Mouse (Mus musculus): ENCODE results near the gene Pde11a.

Pde11a gene

DNA sequence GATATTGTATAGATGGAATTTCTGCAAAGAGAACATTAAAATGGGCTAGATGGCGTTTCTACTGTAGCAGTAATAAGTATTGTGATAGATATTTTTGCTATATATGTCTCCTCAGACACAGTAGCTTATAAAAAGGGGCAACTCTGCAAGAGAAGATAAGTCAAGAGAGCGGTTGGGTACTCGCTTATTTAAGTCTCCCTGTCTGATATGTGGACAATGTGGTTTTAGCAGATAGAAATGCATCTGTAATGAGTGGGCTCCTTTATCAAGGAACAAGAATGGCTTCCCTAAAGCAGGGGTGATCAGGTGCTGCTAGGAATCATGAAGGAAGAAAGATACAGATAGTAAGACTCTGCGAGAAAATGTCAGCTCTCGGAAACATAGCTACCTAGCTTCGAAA, 18.2 kb downstream of the Pde11a start:
- no peak for DNase-seq (ENCODE audit: low spot score)

DNA sequence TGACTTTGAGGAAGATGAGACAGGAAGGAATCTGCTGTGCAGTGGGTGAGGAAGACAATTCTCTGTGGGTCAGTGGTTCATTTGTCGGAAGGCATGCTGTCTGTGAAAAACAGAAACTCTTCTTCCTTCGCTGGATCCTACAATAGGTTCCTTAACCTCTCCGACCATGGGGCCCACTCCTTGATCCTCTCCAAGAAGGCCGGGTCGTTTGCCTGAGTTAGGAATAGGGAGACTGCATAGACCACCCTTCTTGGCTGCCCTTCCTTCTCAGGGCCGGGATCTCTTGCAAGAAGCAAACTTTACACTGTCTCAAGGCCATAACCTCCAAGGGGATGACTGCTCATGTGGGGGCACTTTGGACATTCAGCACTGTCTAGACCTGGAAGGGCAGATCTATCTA, 19.3 kb downstream of the Pde11a start:
- DNase-seq (ENCODE audit: low spot score): no peak

DNA sequence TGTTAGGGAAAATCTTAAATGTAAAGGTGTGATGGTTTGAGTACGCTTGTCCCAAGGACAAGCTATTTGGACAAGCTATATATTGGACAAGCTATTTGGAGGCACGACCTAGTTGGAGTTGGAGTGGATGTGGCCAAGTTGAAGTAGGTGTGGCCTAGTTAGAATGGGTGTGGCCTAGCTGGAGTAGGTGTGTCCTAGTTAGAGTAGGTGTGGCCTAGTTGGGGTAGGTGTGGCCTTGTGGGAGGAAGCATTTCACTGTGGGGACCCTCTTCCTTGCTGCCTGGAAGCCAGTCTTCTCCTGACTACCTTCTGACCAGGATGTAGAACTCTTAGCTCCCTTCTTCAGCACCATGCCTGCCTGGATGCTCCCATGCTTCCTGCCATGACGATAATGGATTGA, 50.9 kb downstream of the Pde11a start:
- DNase-seq (ENCODE audit: low spot score): no peak

DNA sequence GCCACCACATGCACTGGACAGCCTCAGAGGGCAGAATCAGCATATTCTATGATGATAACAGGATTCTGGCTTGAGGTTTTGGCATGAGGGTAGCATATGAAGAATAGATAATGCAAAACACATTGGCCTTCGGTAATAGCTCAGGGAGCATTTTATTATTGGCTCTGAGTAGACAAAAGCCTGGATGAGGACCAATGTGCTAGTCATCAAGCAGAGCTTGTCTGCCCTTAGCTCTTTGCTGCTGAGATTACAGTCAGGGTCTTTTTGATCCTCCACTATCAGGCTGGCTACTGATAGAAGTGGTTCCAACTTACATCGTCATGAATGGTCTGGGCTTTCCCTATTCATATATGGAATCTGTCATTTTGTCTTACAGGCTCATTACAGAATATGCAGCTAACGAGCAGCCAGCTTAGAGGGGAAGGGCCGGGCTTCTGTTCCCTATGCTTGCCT, 52.3 kb downstream of the Pde11a start:
- DNase-seq (ENCODE audit: low spot score): no peak

DNA sequence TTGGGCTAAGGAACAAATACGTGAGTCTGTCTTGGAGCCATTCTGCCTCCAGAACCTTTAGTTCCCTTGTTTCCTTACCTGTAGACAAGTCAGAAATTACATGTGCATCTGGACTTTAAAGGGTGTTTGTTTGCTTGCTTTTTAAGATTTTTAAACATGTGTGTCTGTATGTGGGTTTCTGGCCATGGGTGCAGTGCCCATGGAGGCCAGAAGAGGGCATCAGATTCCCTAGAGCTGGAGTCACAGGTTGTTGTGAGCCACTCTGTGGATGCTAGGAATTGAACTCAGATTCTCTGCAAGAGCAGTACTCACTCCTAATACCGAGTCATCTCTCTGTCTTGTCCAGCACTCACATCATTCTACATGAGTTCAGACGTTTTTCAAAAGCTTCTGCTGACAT, 53.4 kb downstream of the Pde11a start:
- no peak for DNase-seq (ENCODE audit: low spot score)

DNA sequence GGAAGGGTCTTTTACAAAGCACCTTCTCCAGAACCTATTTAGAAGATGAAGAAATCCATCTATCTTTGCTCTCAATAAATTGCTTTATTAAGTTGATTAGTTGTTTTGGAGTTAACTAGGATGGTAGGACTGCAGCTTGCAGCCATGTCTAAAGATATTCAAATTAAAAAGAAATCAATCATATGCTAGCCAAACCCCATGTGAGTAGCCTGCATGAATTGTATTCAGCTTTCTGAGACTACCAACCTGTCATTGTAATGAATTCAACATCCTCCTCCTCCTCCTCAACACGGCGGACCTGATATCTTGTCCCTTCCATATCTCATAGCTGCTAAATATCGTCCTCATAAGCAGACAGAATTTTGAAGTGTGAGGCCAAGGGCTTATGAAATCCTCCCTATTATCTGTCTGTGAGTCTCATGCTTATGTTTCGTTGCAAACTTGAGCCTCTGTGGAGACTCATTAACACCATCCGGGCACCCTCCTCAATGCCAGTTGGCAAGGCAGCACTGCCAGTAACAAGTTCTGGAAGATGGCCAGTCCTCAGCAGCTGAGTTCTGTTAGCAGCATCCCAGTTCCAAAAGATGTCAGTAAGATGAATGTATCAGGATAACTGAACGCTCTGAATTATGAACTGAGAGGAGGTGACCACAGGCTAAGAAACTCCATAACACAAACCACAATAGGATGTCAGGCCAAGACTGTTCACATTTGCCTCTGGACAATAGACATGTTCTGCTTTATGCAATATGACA, 55.0 kb downstream of the Pde11a start:
- no peak for DNase-seq (ENCODE audit: low spot score)

DNA sequence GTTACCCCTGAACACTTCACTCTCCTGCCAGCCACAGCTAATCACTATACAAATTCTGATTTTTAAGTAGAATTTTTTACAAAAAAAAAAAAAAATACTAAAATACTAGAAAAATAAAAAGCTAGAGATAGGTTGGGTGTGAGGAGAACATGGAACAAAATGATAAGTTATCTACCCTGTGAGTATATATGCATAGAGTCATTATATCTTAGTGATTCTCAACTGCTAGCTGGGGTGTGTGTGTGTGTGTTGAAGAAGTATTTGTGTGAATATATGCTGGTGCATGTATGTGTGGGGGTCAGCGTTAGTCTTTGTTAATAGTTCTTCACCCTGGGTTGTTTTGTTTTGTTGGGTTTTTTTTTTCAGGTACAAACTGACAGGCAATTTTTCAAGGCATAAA, 69.1 kb downstream of the Pde11a start:
- no peak for DNase-seq (ENCODE audit: low spot score)

DNA sequence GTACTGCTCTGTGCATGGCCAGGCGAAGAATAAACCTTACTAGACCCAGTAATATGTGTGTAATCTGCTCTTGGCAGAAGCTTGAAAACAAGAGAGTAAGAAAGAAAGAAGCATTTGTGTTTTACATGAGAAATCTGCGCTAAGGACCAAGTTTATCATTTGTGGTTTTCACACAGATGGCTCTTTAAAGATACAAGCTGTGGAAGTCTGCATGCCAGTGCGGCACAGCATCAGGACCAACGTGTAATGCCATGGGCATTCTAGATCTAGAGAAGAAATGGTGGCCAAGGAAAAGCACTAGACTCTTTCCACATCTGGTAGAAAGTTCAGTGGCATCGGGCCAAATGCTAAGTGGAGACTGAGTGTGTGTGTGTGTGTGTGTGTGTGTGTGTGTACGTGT, 71.2 kb downstream of the Pde11a start:
- DNase-seq (ENCODE audit: low spot score): no peak

DNA sequence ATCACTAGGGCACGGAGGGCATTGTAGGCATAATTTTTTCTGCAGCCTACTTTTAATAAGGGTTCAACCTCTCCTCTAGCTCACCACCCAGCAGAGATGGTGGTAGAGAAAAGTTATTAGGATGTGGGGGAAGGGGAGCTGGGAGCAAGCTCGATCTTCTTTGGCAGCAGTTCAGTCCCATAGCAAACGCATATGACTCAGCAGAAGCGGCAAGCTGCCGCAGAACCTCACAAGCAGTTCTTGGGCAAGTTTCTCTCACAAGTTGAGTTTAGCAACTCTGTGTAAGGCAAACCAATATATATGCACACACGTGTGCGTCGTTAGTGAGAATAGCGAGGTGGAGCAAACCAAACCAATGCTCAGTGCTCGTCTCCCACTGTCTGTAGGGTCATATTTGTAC, 72.0 kb downstream of the Pde11a start:
- DNase-seq (ENCODE audit: low spot score): no peak

DNA sequence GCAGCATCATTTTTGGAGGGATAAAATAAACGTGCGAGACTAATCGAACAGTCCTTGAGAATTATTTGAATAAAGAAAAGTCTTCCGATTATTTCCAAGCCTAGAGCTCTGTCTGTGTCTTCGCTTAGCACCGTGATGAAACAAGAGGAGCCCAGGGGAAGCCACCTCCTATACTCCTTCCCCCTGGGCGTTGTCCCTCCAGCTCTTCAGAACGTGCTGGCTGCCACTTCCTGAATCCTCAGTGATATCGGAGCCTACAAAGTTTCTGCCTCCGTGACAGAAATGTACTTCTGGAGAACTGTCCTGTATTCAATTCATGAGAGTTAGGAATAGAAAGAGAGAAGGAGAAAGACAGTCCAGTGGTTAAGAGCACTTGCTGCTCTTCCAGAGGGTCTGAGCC, 74.3 kb downstream of the Pde11a start:
- DNase-seq (ENCODE audit: low spot score): no peak

DNA sequence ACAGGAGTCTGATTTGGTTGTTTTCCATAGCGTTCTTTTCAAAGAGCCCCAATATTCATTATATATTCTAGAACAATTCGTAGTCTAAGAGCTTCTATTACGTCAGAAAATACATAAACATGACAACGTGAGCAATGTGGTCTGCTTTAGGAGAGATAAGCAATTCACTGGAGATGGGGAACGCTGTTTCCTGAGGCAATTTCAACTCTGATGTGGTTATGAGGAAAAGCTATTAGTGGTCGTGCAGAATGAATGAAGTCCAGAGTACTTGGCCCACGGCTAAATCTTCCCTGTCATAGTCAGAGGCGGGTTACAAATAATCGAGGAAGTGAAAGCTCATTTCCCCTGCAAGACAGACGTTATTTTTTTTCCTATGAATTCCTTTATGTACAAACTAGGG, 75.9 kb downstream of the Pde11a start:
- no peak for DNase-seq (ENCODE audit: low spot score)

DNA sequence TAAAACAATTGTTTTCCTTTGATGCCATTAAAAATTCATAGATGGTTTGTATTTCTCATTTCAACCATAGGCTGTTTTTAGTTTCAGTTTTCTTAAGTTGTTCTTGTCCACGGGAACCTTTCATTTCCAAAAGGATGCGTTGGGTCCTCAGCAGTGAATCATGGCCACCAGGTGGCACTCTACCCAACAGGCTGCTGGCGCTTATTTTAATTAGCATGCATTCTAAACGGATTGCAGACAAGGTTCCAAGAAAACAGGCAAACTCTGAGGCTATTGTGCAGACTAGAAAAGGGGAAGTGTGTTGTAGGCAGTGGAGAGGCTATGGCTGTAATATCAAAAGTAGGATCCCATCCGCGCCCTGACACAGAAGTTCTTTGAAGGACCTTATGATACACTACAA, 83.7 kb downstream of the Pde11a start:
- DNase-seq (ENCODE audit: low spot score): peak; percentile 72

DNA sequence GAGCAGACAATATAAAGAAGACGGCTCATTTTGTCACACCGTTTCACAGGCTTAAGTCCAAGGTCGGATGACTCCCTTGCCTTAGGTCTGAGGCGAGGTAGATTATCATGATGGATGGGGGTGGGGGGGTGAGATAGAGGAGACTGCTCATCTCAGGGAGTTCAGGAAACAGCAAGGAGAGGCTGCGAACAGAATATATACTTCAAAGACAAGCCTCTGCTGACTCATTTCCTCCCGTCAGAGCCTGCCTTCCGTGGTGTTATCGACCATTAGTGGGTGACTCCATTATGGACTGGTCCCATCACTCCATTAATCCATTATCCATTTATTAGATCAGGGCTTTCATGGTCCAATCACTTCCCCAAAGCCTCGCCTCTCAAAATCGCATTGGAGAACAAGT, 87.2 kb downstream of the Pde11a start:
- DNase-seq (ENCODE audit: low spot score): no peak

DNA sequence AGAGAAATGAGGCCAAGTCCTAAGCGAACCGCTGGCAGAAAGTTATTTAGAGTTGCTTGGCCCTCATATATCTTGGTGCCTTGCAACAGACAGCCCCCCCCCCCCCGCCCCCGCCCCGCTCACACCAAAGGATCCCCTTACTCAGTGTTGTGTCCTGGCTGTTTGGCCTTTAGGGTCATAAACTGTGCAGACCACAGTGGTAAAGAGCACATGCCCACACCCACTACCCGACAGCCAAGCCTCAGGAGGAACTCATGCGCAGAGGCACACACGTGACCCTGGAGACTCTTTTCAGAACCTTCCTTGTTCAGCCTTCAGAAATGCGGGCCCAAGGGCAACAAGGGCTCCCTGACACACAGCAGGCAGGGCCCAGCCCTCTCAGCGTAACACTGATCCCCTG, 90.3 kb downstream of the Pde11a start:
- no peak for DNase-seq (ENCODE audit: low spot score)

DNA sequence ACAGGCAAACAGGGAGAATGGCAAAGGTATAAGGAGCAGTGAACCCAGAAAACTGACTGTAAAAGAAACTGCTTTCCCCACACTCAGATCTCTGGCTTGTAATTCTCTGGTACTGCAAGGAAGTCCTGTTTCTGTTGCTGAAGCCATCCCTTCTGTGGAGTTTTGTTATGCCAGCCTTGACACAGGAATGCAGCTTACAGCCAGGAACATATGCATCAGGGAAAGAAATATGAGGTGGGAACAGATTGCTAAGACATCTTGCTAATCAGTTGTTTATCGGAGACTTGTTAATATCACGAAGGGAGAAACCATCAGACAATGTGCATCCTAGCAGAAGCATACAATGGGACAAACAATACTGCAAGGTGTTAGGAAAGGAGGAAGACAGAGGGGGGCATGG, 99.4 kb downstream of the Pde11a start:
- DNase-seq (ENCODE audit: low spot score): no peak

DNA sequence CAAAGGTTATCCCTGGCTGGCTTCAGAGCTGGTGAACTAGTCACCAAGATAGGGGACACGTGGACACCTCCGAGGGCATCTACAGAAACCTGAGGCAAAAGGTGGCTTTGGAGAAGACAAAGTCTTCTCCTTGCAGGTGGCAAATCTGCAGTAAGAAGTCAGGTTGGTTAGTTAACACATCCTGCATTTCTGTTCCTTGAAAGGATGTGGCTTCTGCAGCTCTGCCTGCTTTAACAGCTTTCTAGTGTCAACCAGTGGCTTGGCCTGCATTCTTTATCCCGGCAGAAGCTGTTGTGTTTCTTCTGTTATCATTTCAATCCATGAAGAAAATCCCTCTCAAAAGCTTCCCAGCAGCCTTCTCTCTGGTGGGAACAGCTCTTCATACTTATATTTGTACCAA, 100.1 kb downstream of the Pde11a start:
- no peak for DNase-seq (ENCODE audit: low spot score)

DNA sequence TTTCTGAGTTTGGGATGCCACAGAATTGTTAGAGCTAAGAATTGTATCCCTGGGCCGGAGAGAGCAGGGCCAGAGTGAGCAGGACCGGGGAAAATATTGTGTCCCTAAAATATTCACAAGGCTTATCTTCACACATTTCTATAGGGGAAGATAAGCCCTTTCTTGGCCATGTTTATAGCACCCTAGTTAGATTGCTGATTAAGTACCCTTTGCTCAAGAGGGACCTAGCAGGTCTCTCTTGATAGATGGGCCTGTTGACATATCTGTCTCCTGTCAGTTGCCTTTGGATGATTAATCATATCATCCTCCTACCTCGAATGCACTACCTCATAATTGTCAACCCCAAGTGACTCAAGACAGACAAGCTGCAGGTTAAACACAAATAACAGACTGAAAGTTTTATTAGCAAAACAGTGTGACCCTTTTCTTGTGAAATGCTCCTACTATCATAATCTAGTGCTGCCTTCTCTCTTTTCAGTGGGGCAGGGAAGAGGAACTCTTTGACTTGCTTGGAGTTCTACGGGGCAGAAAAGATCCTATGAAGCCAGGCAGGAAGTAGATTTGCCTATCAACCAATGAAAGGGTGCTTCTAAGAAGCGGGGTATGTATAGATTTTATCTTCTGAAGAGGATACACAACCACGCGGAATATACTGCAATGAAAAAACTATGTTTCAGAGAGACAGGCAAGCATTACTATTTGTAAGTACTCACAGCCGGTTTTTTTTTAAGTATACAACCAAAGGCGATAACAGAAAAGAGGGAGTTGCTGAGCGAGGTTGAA, 100.7 kb downstream of the Pde11a start:
- no peak for DNase-seq (ENCODE audit: low spot score)

DNA sequence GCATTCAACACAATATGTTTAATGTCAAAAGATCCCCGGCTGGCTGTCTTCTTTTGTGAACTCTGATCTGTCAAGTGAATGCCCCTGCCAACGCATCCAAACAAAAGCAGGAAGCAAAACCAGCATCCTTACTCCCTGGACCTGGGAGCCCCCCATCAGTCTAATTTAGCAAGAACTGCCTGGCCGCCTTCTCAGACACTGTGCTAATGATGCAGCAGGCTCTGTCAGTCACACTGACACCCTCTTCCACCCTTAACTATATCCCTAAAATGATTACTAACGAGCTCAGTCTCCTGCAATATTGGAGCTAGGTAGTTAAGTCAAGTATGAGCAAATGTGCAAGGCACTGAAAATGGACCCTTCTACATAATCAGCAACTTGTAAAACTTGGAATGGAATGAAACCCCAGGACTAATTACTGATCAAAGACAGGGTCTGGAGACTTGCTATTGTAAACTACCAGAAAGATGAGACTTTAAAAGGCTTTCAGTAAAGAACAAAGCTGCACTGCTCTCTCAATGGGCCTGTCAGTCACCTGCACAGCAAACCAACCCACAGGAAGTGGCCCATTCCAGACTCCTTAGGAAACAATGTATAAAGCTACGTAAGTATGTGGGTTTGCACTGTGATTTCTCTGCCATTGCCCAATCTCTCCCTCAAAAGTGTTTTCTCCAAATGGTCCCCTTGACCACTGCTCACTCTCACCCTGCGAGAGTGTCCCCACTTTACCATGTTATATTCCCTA, 118.0 kb downstream of the Pde11a start:
- DNase-seq (ENCODE audit: low spot score): peak; percentile 33

DNA sequence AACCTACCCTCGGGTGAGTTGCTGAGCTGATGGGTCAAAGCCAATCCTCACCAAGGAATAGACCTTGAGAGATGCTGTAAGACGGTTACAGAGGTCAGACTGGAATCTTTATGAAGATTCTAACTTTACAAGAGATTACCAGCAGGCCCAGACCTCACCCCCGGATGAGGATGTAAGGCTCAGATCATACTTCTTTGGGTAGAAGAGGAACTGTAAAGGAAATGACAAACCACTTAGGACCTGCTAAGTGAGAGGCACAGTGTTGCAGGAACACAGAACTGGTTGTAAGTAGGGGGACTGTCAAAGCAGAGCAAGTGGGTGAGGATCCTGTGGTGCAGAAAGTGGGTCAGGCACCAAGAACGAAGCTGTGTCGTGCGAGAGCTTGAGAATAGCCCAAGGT, 119.0 kb downstream of the Pde11a start:
- DNase-seq (ENCODE audit: low spot score): no peak

DNA sequence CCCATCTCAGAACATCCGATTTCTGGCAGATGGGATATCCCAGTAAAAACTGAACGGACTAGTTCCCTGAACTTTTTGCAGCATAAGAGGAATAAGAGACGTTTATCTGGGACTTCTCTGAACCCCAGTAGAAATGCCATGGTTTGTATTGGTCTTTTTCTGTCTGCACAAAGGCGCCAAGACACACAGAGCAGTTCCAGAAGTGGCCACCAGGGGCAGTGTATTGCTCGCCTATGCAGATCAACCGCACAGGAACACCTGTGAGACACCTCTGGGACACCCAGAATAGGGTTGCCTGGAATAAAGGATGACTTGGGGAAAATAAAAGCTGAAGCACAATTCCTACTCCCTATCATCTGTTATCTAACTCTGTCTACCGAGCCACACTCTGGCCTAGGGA, 122.4 kb downstream of the Pde11a start:
- DNase-seq (ENCODE audit: low spot score): peak; percentile 64

DNA sequence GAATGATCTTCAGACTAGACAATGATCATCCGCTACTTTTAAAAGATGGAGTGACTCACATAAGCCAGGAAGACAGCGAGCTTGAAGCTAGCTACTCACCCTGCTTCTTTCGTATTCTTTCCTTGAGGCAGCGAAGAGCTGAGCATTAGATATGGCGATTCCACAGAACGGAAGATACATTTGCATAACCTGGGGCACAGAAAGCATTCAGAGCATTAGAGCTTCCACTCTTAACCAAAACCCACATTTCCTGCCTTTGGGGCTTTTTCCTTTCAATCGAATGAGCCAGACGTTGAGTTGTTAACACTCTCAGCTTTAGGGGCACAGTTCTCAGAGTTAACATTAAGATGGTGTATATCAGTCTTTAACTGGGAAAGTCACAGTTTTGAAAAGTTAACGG, 123.4 kb downstream of the Pde11a start:
- no peak for DNase-seq (ENCODE audit: low spot score)

DNA sequence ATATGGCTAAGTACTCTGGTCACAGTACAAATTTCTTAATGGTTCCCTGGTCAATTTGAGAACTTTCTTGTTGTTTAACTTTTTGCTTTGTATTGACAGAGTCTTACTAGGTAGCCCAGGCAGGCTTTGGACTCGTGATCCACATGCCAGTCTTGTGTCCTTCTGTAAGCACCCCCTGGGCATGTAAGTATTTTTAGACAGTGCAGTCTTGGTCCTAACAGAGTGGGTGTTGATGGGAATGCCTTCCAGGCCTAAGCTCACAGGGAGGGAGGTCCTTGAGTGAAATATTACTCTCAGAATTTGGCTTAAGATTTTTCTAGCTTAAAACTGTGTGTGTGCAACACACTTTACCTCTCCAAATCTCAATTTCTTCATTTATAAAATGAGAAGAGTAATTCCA, 153.4 kb downstream of the Pde11a start:
- DNase-seq (ENCODE audit: low spot score): no peak

DNA sequence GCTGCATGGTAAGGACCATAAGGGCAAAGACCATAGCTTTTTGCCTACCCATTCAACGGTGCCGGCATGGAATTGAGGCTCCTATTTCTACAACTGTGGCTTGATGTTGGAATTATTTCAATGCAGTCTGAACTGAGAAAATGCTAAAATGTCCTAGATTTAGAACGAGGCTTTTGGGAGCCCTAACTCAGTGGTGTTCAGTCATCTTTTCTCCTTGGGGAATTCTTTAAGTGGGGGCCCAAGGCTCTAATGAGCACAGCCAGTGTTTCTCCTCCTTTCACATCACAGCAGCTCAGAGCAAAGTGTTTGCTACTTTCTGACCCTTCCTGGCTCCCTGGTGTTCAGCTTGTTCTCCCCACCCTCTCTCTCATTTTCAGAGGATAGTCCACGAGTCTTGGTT, 175.8 kb downstream of the Pde11a start:
- no peak for DNase-seq (ENCODE audit: low spot score)

Measured in retina, embryonic 14.5 days (tissue).